Mouse (Mus musculus) testis, postnatal 10 days (tissue): Measurements from ENCODE around the gene Fnbp1l.

ENCODE experiments used
- DNase-seq: peaks from one replicate; pipeline ENCODE4 v3.0.0; 2021; ENCODE audit warnings: low spot score

Gene Fnbp1l

DNA sequence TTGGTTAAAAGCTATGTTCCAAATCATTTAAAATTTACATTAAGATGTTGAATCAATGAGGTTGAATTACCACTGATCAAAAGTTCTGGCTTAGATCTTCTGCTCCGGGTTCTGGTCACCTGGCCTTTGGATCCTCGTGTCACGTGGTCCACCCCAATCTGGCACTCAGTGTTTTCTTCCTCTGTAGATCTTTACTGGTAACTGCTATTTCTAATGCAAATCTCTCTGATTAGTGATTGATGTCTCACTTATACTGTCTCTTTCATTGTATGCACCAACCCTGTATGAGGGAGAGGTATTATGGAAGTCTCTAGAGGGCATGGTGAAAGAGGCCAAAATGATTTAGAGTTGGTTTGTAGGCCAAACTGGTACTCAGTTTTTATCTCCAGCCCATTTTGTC is 127.5 kb downstream of the Fnbp1l start:
- DNase-seq, result no peak

GRCm38 (mm10) chr3:122490574-122490973 is 128.9 kb downstream of the Fnbp1l start:
- DNase-seq, result no peak
